Mouse (Mus musculus): ENCODE data around the gene Adora2b. TPM values are rescaled to one million over a fixed set of nuclear protein-coding genes. Genes with fewer than 3 reads are reported as not detected.
A peak's percentile ranks its signal among the peaks of the same experiment; 100 is the strongest.
"Not testable (repeated sequence)": the region's sequence is repeated elsewhere in the genome, so short reads cannot be mapped to it uniquely, and the experiment has no call there.

The Adora2b gene
- polyA plus RNA-seq, 1 experiment: 42.5 TPM

- DNase-seq (ENCODE audit: low spot score): no peak
These were observed 14.8 kb downstream of the Adora2b start for GRCm38 (mm10) chr11:62263599-62263998.

DNA sequence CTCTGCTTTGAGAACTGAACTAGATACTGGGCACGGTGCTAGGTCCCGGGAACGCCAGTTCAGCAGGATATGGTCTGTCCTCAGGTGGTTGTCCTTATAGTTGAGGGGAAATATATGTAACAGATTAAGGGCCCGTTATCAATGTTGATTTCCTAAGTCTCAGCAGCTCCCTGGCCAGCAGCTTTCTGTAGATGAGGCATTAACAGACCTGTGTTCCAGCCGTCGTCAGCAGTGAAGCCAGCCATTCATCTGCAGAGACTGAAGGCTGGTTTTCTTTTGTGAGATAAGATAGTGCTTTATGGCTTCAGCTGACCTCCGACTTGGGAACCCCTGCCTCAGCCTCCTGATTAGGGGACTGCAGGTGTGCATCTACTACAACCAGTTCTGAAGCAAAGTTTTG is 15.2 kb downstream of the Adora2b start:
- DNase-seq (ENCODE audit: low spot score): no peak

- DNase-seq (ENCODE audit: low spot score): no peak
These were observed 16.9 kb downstream of the Adora2b start for GRCm38 (mm10) chr11:62265642-62266041.

- no peak for DNase-seq (ENCODE audit: low spot score)
These were observed 17.9 kb downstream of the Adora2b start for GRCm38 (mm10) chr11:62266466-62267214.

- DNase-seq (ENCODE audit: low spot score): no peak
These were observed 19.6 kb downstream of the Adora2b start for GRCm38 (mm10) chr11:62268381-62268780.

DNA sequence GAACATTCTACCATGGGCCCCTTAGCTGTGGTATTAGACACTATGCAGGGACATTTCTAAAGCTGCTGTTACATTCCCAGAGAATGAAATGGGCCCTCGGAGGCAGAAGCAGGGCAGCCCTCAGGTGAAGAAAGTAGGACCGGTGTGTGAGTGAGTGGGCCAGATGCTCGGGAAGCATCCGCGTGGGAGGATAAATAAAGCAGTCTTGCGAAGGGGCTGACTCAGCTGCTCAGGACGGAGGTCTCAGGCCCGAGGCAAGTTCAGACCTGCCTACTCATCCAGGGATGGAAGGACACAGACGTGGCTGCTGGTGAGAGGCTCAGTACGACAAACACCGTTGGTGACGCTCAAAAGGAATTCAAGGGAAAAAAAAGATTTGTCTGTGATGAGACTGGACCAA is 20.3 kb downstream of the Adora2b start:
- no peak for DNase-seq (ENCODE audit: low spot score)

DNA sequence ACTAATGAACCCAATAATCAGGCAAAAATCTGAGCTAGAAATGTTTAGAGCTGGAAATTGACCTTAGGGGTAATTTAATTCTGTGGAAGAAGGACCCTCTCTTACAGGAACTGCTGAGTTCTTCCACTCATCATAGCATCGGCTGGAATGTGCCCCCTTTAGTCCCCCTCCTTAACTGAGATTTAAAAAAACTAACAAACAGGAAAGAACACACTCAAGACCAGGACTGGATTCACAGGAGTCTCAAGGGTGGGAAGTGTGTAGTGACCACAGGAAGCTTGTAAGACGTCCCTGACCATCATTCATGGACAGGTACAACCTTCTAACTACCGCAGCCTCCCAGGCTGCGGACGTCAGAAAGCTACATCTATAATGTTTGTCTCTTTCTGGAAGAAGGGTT is 22.1 kb downstream of the Adora2b start:
- no peak for DNase-seq (ENCODE audit: low spot score)

- DNase-seq (ENCODE audit: low spot score): no peak
These were observed 28.3 kb downstream of the Adora2b start for GRCm38 (mm10) chr11:62277086-62277485.

DNA sequence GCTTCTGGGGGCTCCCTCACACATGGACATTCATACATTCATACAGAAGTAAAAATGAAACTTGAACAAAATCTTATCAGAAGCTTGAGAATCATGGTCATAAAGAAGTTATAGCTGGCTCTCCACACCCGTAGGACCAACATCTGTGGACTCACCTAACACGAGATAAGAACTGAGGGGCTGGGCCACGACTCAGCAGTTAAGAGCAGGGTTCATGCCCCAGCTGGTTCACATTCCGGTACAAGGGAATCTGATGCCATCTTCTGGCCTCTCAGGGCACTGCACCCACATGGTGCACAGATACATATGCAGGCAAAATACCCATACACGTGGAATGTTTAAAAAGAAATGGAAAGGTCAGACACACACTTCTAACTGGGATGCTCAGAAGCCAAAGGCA is 29.2 kb downstream of the Adora2b start:
- DNase-seq (ENCODE audit: low spot score): no peak

- peak; percentile 96 for DNase-seq (ENCODE audit: low spot score)
These were observed 32.2 kb downstream of the Adora2b start, which contains the start of the genes Zswim7 and Ttc19 for GRCm38 (mm10) chr11:62280675-62281600. Zswim7 (minus strand) TSS chr11:62281375. Ttc19 (plus strand) TSS chr11:62281473.

GRCm38 (mm10) chr11:62281601-62281997 is 32.8 kb downstream of the Adora2b start:
- no peak for DNase-seq (ENCODE audit: low spot score)

GRCm38 (mm10) chr11:62284020-62284419 is 35.2 kb downstream of the Adora2b start:
- not testable (repeated sequence) for DNase-seq (ENCODE audit: low spot score)

DNA sequence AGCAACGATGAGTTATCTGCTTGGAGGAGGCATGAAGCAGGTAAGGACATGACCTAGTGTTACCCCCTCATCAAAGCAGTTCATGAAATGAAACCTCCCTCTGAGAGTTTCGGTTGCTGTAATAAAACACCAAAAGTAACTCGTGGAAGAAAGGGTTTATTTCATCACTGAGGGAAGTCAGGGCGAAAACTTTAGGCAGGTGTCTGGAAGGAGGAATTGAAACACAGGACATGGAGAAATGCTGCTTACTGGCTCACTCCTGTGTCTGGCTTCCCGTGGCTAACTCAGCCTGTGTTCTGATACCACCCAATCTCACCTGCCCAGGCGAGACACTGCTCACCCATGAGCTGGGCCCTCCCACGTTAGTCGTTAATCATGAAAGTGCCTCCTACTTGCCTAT is 36.2 kb downstream of the Adora2b start:
- DNase-seq (ENCODE audit: low spot score): no peak

DNA sequence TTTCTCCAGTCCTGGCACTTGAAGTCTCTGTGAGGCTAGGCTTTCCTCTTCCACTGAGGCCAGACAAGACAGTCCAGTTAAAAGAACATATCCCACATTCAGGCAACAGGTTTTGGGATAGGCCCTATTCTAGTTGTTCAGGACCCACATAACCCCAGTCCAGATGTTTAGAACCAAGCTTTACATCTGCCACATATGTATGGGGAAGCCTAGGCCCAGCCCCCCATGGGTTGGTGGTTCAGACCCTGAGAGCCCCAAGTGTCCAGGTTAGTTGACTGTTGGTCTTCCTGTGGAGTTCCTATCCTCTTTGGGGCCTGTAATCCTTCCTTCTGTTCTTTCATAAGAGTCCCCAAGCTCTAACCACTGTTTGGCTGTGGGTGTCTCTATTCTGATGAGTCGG is 38.9 kb downstream of the Adora2b start:
- no peak for DNase-seq (ENCODE audit: low spot score)

- DNase-seq (ENCODE audit: low spot score): no peak
These were observed 45.3 kb downstream of the Adora2b start for GRCm38 (mm10) chr11:62294121-62294520.

- DNase-seq (ENCODE audit: low spot score): no peak
These were observed 50.1 kb downstream of the Adora2b start for GRCm38 (mm10) chr11:62298883-62299282.

DNA sequence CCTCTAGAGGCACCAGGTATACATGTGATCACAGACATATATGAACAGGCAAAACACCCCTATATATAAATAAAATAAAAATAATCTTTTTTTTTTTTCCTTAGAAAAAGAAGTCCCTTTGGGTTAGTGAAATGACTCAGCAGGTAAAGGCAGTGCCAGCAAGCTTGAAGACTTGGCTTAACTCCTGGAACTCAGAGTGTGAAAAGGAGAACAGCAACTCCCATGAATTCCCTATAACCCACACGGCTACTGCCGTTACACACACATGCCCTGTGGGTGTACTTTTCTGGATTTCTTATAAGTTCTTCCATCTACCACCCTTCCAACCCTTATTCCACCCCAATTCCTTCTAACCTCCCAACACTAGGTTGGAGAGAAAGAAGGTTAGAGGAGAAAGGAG is 57.1 kb downstream of the Adora2b start:
- no peak for DNase-seq (ENCODE audit: low spot score)

- no peak for DNase-seq (ENCODE audit: low spot score)
These were observed 60.5 kb downstream of the Adora2b start for GRCm38 (mm10) chr11:62309296-62309695.

DNA sequence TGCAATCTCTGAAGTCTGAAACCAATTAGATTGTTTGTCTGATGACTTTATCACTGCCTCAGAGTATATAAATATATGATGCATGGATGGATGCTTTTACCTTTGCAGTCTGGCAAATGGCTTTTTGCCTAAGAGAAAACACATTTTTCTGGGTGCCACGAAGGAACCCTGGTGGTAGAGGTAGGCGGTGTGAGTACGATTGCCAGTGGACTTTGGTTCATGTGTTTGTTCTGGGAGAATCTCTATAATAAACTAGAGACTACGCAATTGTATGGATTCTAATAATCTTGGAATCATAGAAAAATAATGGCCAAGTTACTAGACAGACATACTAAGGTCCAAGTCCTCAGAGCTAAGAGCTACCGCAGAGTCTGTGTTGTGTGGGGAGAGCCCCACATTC is 66.2 kb downstream of the Adora2b start:
- DNase-seq (ENCODE audit: low spot score): no peak

Measured in urinary bladder, adult 2 months (tissue).